Mouse (Mus musculus) midbrain, postnatal 0 days (tissue): ENCODE measurements at regions not wholly inside any gene's neighbourhood (a gene's known extent, or its start where the extent isn't known, plus 50 kb on each side); places are given as distances from the start of the nearest gene placed in this dataset.

ENCODE experiments used
- ATAC-seq: fragments of 200-750 bp; cut with Nextera tagmentation; 2 replicates; pipeline ENCODE4 v1.8.0; 2017; ENCODE audit warnings: moderate number of reproducible peaks, mild to moderate bottlenecking, moderate TSS enrichment, moderate library complexity; ENCODE audit not compliant: low FRiP score
- DNase-seq: peaks from one replicate; pipeline ENCODE4 v3.0.0-alpha.2; 2015; ENCODE audit warnings: low spot score
- H3K27ac ChIP-seq: fragments of 300-500 bp; sonication (generic); 2 replicates; pipeline ENCODE4 v1.5.1; 2014; ENCODE audit warnings: low read depth, mild to moderate bottlenecking, low read length, mixed read lengths
- H3K27me3 ChIP-seq: fragments of 300-500 bp; sonication (generic); 2 replicates; pipeline ENCODE4 v1.6.1; 2014; ENCODE audit warnings: low read length, control low read depth, mixed read lengths; ENCODE audit not compliant: insufficient read depth
- H3K36me3 ChIP-seq: fragments of 300-500 bp; sonication (generic); 2 replicates; pipeline ENCODE4 v1.6.1; 2014; ENCODE audit warnings: low read length, control low read depth, mixed read lengths; ENCODE audit not compliant: insufficient read depth
- H3K4me1 ChIP-seq: fragments of 300-500 bp; sonication (generic); 2 replicates; pipeline ENCODE4 v1.6.1; 2014; ENCODE audit warnings: mild to moderate bottlenecking, control low read depth, antibody characterized with exemption, low read length, mixed read lengths; ENCODE audit not compliant: insufficient read depth
- H3K4me2 ChIP-seq: fragments of 300-500 bp; sonication (generic); 2 replicates; pipeline ENCODE4 v1.6.1; 2014; ENCODE audit warnings: low read depth, mild to moderate bottlenecking, low read length, mixed read lengths; ENCODE audit not compliant: poor library complexity, severe bottlenecking
- H3K4me3 ChIP-seq: fragments of 300-500 bp; sonication (generic); 2 replicates; pipeline ENCODE4 v1.5.1; 2014; ENCODE audit warnings: low read depth, mild to moderate bottlenecking, low read length, moderate library complexity
- H3K9ac ChIP-seq: fragments of 300-500 bp; sonication (generic); replicated peaks from 2 replicates; pipeline ENCODE4 v1.6.1; 2014; ENCODE audit warnings: mild to moderate bottlenecking, low read length, moderate library complexity, mixed read lengths; ENCODE audit not compliant: poor library complexity, severe bottlenecking
- H3K9me3 ChIP-seq: fragments of 300-500 bp; sonication (generic); 2 replicates; pipeline ENCODE4 v1.6.1; 2016; ENCODE audit warnings: low read length, control low read depth
- CTCF ChIP-seq: IDR thresholded peaks from 2 replicates; pipeline ENCODE4 v1.5.1; 2016; ENCODE audit warnings: antibody characterized with exemption, mild to moderate bottlenecking
- WGBS: fragments of 180-500 bp; shearing (Covaris S2); extraction: QIAGEN DNeasy Blood & Tissue Kit; methylation state at CpG from one replicate; pipeline ENCODE4 v1.1.7; 2014; 5-methylcytosine and 5-hydroxymethylcytosine counted together

- H3K4me2 ChIP-seq = no peak overlapping the region
- TF ChIP-seq CTCF = no peak
- H3K9ac ChIP-seq = no peak overlapping the region
- H3K9me3 ChIP-seq = no peaks in the 10 kb centered on the region
- no peak for DNase-seq
- no peaks in the 10 kb centered on the region for H3K27me3 ChIP-seq
- H3K4me1 ChIP-seq = peaks cover 12% of the 10 kb centered on the region
- H3K4me3 ChIP-seq = no peak overlapping the region
- ATAC-seq = no peak
- WGBS = 28% methylated on average over 7 of the region's 7 CpGs
- peak overlapping the region; percentile 34; the same call in 1 of the 2 replicates for H3K27ac ChIP-seq
- no peaks in the 10 kb centered on the region for H3K36me3 ChIP-seq
Measured at GRCm38 (mm10) chr14:64531221-64531949, 427.3 kb downstream of the Prss52 start.

- TF ChIP-seq CTCF = no peak
- DNase-seq (no peak), ATAC-seq (no peak)
- Histone ChIP-seq H3K9ac (no peak overlapping the region), H3K4me3 (no peak overlapping the region), H3K27me3 (no peaks in the 10 kb centered on the region), H3K4me1 (peaks cover 12% of the 10 kb centered on the region), H3K36me3 (no peaks in the 10 kb centered on the region), H3K9me3 (no peaks in the 10 kb centered on the region), H3K27ac (peak overlapping the region; percentile 34), H3K4me2 (no peak overlapping the region)
- WGBS = 91% methylated on average over 5 of the region's 5 CpGs
Measured at GRCm38 (mm10) chr14:64532351-64532750, 428.3 kb downstream of the Prss52 start.

GRCm38 (mm10) chr14:64533591-64534151 is 429.6 kb downstream of the Prss52 start:
- no peak overlapping the region for H3K4me2 ChIP-seq
- DNase-seq = peak; percentile 79
- peaks cover 12% of the 10 kb centered on the region for H3K4me1 ChIP-seq
- H3K36me3 ChIP-seq = no peaks in the 10 kb centered on the region
- no peaks in the 10 kb centered on the region for H3K9me3 ChIP-seq
- no peaks in the 10 kb centered on the region for H3K27me3 ChIP-seq
- WGBS = 5% methylated on average over 7 of the region's 7 CpGs
- H3K4me3 ChIP-seq = no peak overlapping the region
- TF ChIP-seq CTCF = no peak
- H3K27ac ChIP-seq = peak overlapping the region; percentile 85
- no peak overlapping the region for H3K9ac ChIP-seq
- ATAC-seq = peak; percentile 72

GRCm38 (mm10) chr14:64534194-64534593 is 430.1 kb downstream of the Prss52 start:
- DNase-seq = peak; percentile 54
- H3K4me3 ChIP-seq = no peak overlapping the region
- peaks cover 12% of the 10 kb centered on the region for H3K4me1 ChIP-seq
- peak overlapping the region; percentile 85 for H3K27ac ChIP-seq
- 0 out of 2 replicates have a peak, but pooled peaks have one; percentile 38 for ATAC-seq
- H3K27me3 ChIP-seq = no peaks in the 10 kb centered on the region
- no peaks in the 10 kb centered on the region for H3K9me3 ChIP-seq
- H3K9ac ChIP-seq = no peak overlapping the region
- TF ChIP-seq CTCF = no peak
- WGBS = 12% methylated on average over 4 of the region's 4 CpGs
- no peaks in the 10 kb centered on the region for H3K36me3 ChIP-seq
- no peak overlapping the region for H3K4me2 ChIP-seq

GRCm38 (mm10) chr14:64539436-64539835 is 435.4 kb downstream of the Prss52 start:
- TF ChIP-seq CTCF = peak; percentile 55
- ATAC-seq (no peak), DNase-seq (no peak)
- no peak overlapping the region for H3K27ac ChIP-seq
- H3K9ac ChIP-seq = no peak overlapping the region
- H3K9me3 ChIP-seq = no peaks in the 10 kb centered on the region
- H3K4me1 ChIP-seq = peaks cover 5% of the 10 kb centered on the region; the same call in 1 of the 2 replicates
- H3K36me3 ChIP-seq = no peaks in the 10 kb centered on the region
- H3K27me3 ChIP-seq = no peaks in the 10 kb centered on the region
- 61% methylated on average over 2 of the region's 2 CpGs for WGBS
- no peak overlapping the region for H3K4me2 ChIP-seq
- H3K4me3 ChIP-seq = no peak overlapping the region

- TF ChIP-seq CTCF = no peak
- Histone ChIP-seq H3K36me3 (no peaks in the 10 kb centered on the region), H3K9ac (no peak overlapping the region), H3K4me2 (no peak overlapping the region), H3K9me3 (no peaks in the 10 kb centered on the region), H3K4me3 (no peak overlapping the region), H3K27ac (no peak overlapping the region), H3K27me3 (no peaks in the 10 kb centered on the region), H3K4me1 (no peaks in the 10 kb centered on the region)
- peak; percentile 28 for DNase-seq
- ATAC-seq = no peak
- 66% methylated on average over 3 of the region's 3 CpGs for WGBS
Measured at GRCm38 (mm10) chr14:64545056-64545455, 441.0 kb downstream of the Prss52 start.
